Mouse (Mus musculus) gastrocnemius, postnatal 4 days (tissue): Measurements from ENCODE around the gene Abhd6. TPM values are rescaled to one million over a fixed set of nuclear protein-coding genes. Genes with fewer than 3 reads are reported as not detected.

Experiments
- DNase-seq, 2 experiments: peaks; one replicate each; pipeline ENCODE4 v3.0.0; 2021 to 2022; ENCODE audit warnings: low spot score in 2 of 2, mixed read lengths in 2 of 2
- long read RNA-seq, 2 experiments: library from polyadenylated mRNA; stranded (forward); transcript quantifications; one replicate each; pipeline ENCODE4 v2.0.0; 2021
- total RNA-seq, 2 experiments: library from RNA; stranded (reverse); gene quantifications; 2 replicates each; pipeline ENCODE4 v1.2.3; 2021

Abhd6 gene
- 1 to 10 TPM; 2.4 to 3.8 TPM for total RNA-seq
- long read RNA-seq, experiment 1, partial matches to known transcripts, result 0 of 4 reads
- long read RNA-seq, experiment 1, other reads (novel, unspliced or antisense), result 0 of 4 reads
- long read RNA-seq, experiment 2, transcript Abhd6-202 (9 exons, 2,226 nt), result major isoform, 8 of 10 reads
- long read RNA-seq, experiment 2, partial matches to known transcripts, result 0 of 10 reads
- long read RNA-seq, experiment 2, other reads (novel, unspliced or antisense), result 1 of 10 reads

GRCm38 (mm10) chr14:8002432-8003092 lies at the start of gene Abhd6:
Gene Abhd6 (plus strand): TSS chr14:8002902.
- DNase-seq, result peak; percentile 64 to 78

GRCm38 (mm10) chr14:7954071-7954471 lies 48.6 kb upstream of the Abhd6 start:
- no peak for DNase-seq

GRCm38 (mm10) chr14:7956427-7956826 lies 46.3 kb upstream of the Abhd6 start:
- no peak for DNase-seq

GRCm38 (mm10) chr14:7957049-7957448 lies 45.7 kb upstream of the Abhd6 start, which contains the start of gene Gm45521:
Gene Gm45521 (plus strand): TSS chr14:7957288.
- no peak for DNase-seq

GRCm38 (mm10) chr14:7960616-7961015 lies 42.1 kb upstream of the Abhd6 start:
- no peak for DNase-seq

GRCm38 (mm10) chr14:7961714-7962113 lies 41.0 kb upstream of the Abhd6 start:
- no peak for DNase-seq

GRCm38 (mm10) chr14:7962626-7963025 lies 40.1 kb upstream of the Abhd6 start:
- DNase-seq, result no peak

GRCm38 (mm10) chr14:7963160-7963559 lies 39.5 kb upstream of the Abhd6 start:
- DNase-seq, result no peak

- peak in 1 of 2 experiments; percentile 44 for DNase-seq
Measured at GRCm38 (mm10) chr14:7964219-7964889, 38.3 kb upstream of the Abhd6 start.

- DNase-seq, result no peak
Measured at GRCm38 (mm10) chr14:7971889-7972493, 30.7 kb upstream of the Abhd6 start.

- no peak for DNase-seq
Measured at GRCm38 (mm10) chr14:7974643-7975042, 28.1 kb upstream of the Abhd6 start.

- no peak for DNase-seq
Measured at GRCm38 (mm10) chr14:7975177-7975576, 27.5 kb upstream of the Abhd6 start.

- no peak for DNase-seq
Measured at GRCm38 (mm10) chr14:7977471-7977870, 25.2 kb upstream of the Abhd6 start.

- DNase-seq, result no peak
Measured at GRCm38 (mm10) chr14:7978183-7978582, 24.5 kb upstream of the Abhd6 start.

- DNase-seq, result no peak
Measured at GRCm38 (mm10) chr14:7981226-7981625, 21.5 kb upstream of the Abhd6 start.

GRCm38 (mm10) chr14:7986913-7987312 lies 15.8 kb upstream of the Abhd6 start:
- no peak for DNase-seq

- no peak for DNase-seq
Measured at GRCm38 (mm10) chr14:7989371-7989770, 13.3 kb upstream of the Abhd6 start.

GRCm38 (mm10) chr14:7989961-7990360 lies 12.7 kb upstream of the Abhd6 start:
- DNase-seq, result no peak

GRCm38 (mm10) chr14:7991108-7991776 lies 11.5 kb upstream of the Abhd6 start:
- DNase-seq, result no peak

GRCm38 (mm10) chr14:7992158-7992557 lies 10.5 kb upstream of the Abhd6 start:
- no peak for DNase-seq

- DNase-seq, result peak in 1 of 2 experiments; percentile 40
Measured at GRCm38 (mm10) chr14:7994271-7994767, 8.4 kb upstream of the Abhd6 start, which contains the start of gene Dnase1l3. Gene Dnase1l3 (minus strand): TSS chr14:7994573.
